Mouse (Mus musculus) G1E (cell line): ENCODE measurements around the gene Tmem266.

Experiments
- CTCF ChIP-seq: IDR thresholded peaks from 2 replicates; pipeline ENCODE4 v1.5.1; 2012; ENCODE audit warnings: low read depth, low read length, inconsistent platforms, mixed read lengths
- GATA1 ChIP-seq: IDR thresholded peaks from 2 replicates; pipeline ENCODE4 v1.6.1; 2012; ENCODE audit warnings: borderline replicate concordance, low read length, inconsistent platforms, mixed read lengths
- GATA2 ChIP-seq: IDR thresholded peaks from 2 replicates; pipeline ENCODE4 v1.6.1; 2012; ENCODE audit warnings: low read depth, low read length, inconsistent platforms, borderline replicate concordance

DNA sequence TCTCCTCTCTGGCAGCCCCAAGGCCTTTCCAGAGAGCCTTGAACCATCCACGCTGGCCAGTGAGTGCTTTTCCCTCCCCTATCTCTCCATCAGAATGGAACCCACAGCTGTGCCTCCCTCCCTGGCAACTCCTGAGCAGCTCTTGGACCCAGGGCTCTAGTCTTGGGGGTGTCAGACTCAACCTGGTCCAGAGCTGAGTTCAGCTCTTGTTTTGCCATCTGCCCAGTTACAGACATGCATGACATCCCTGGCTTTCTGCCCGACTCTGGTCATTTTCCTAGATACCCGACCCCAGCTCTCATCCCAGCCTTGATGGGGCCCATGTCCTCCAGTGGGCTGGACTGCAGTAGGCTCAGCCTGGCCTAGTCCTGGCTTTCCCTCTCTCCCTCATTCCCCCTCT, 111.7 kb downstream of the Tmem266 start:
- TF ChIP-seq GATA2 (no peak), CTCF (no peak), GATA1 (no peak)
